Mouse (Mus musculus) forebrain, embryonic 14.5 days (tissue): ENCODE measurements around the gene Gm42417. TPM values are rescaled to one million over a fixed set of nuclear protein-coding genes. Genes with fewer than 3 reads are reported as not detected.

Experiments
- ATAC-seq: fragments of 200-750 bp; cut with Nextera tagmentation; 2 replicates; pipeline ENCODE4 v1.8.0; 2017; ENCODE audit warnings: mild to moderate bottlenecking, moderate library complexity
- DNase-seq: peaks from one replicate; pipeline ENCODE4 v3.0.0-alpha.2; 2015; ENCODE audit warnings: low spot score
- H3K27ac ChIP-seq: fragments of 300-500 bp; sonication (generic); 2 replicates; pipeline ENCODE4 v1.5.1; 2014; ENCODE audit warnings: low read depth, mild to moderate bottlenecking, control low read depth, low read length, moderate library complexity
- H3K27me3 ChIP-seq: fragments of 300-500 bp; sonication (generic); replicated peaks from 2 replicates; pipeline ENCODE4 v1.6.1; 2014; ENCODE audit warnings: low read length, control low read depth, mixed read lengths; ENCODE audit not compliant: control insufficient read depth, insufficient read depth
- H3K36me3 ChIP-seq: fragments of 300-500 bp; sonication (generic); 2 replicates; pipeline ENCODE4 v1.6.1; 2014; ENCODE audit warnings: low read length, control low read depth; ENCODE audit not compliant: control insufficient read depth, insufficient read depth
- H3K4me1 ChIP-seq: fragments of 300-500 bp; sonication (generic); 2 replicates; pipeline ENCODE4 v1.6.1; 2014; ENCODE audit warnings: antibody characterized with exemption, low read length, control low read depth; ENCODE audit not compliant: control insufficient read depth, insufficient read depth
- H3K4me2 ChIP-seq: fragments of 300-500 bp; sonication (generic); 2 replicates; pipeline ENCODE4 v1.6.1; 2014; ENCODE audit warnings: mild to moderate bottlenecking, control low read depth, low read length
- H3K4me3 ChIP-seq: fragments of 300-500 bp; sonication (generic); 2 replicates; pipeline ENCODE4 v1.5.1; 2014; ENCODE audit warnings: low read depth, low read length, control low read depth
- H3K9ac ChIP-seq: fragments of 300-500 bp; sonication (generic); 2 replicates; pipeline ENCODE4 v1.6.1; 2014; ENCODE audit warnings: mild to moderate bottlenecking, low read length, control low read depth, moderate library complexity
- H3K9me3 ChIP-seq: fragments of 300-500 bp; sonication (generic); replicated peaks from 2 replicates; pipeline ENCODE4 v1.6.1; 2016; ENCODE audit warnings: low read length, control low read depth, mixed read lengths; ENCODE audit not compliant: control insufficient read depth
- WGBS: fragments of 180-500 bp; shearing (Covaris S2); extraction: QIAGEN DNeasy Blood & Tissue Kit; methylation state at CpG from one replicate; pipeline ENCODE4 v1.1.7; 2014; 5-methylcytosine and 5-hydroxymethylcytosine counted together
- polyA plus RNA-seq: library from polyadenylated mRNA; unstranded; fragments of >200 nt; fragmentation: Nextera tagmentation; extraction: Ambion mirVana; gene quantifications from 2 replicates; pipeline ENCODE4 v1.2.1, GENCODE M21; 2014

Gm42417 gene
- polyA plus RNA-seq, 1 experiment from 2014 or later, result not detected

- peaks cover 75% of the 10 kb centered on the region for H3K36me3 ChIP-seq
Observed at GRCm38 (mm10) chr1:36552506-36552905, 13.3 kb upstream of the Gm42417 start.

GRCm38 (mm10) chr1:36551904-36552303, 12.7 kb upstream of the Gm42417 start:
- no peak overlapping the region for H3K4me2 ChIP-seq
- no peak overlapping the region for H3K9ac ChIP-seq
- no peak overlapping the region for H3K4me3 ChIP-seq
- ATAC-seq (no peak), DNase-seq (no peak)
- peaks cover 76% of the 10 kb centered on the region for H3K36me3 ChIP-seq
- H3K27me3 ChIP-seq, result no peaks in the 10 kb centered on the region
- WGBS, result 91% methylated on average over 17 of the region's 17 CpGs
- H3K9me3 ChIP-seq, result no peaks in the 10 kb centered on the region
- peaks cover 17% of the 10 kb centered on the region for H3K4me1 ChIP-seq
- no peak overlapping the region for H3K27ac ChIP-seq

More at GRCm38 (mm10) chr1:36552506-36552905, 13.3 kb upstream of the Gm42417 start:
- Histone ChIP-seq H3K4me2 (no peak overlapping the region), H3K27me3 (no peaks in the 10 kb centered on the region), H3K9ac (no peak overlapping the region), H3K4me1 (peaks cover 15% of the 10 kb centered on the region), H3K27ac (no peak overlapping the region), H3K9me3 (no peaks in the 10 kb centered on the region), H3K4me3 (no peak overlapping the region)
- DNase-seq, result no peak
- 78% methylated on average over 16 of the region's 16 CpGs for WGBS
- no peak for ATAC-seq

DNA sequence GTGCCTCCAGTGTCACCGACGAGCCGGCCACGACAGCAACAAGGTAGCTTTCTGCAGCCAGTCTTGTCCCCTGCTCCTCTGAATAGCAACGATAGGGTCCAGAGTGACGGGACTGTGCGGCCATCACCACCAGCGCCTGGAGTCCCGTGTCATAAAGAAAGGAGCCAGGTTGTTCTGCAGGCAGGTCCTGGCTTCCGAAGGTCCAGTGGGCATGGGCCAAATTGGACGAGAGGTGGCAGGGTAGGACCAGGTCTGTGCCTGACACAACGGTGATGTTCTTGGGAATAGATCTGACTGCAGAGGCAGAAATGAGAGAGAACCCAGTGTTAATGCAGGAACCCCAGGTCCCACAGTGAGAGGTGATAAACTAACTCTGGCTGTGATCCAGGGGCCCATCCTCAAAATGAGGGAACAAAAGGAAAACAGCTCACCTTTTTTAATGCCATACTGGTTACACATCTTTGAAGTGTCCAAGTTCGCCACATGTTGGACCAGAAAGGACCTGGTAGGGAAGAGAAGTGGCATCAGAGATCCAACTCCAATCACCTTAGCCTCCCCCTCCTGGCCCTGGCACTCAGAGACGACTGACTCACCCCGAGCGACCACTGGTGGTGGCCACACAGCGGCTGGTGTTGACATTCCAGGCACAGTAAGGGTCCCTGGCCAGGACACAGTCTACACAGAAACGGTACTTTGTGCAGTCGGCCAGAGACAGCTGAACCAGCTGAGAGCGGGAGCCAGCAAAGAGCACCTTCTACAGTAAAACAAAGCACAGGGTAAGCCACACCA, 11.0 kb upstream of the Gm42417 start:
- Histone ChIP-seq H3K4me1 (peaks cover 16% of the 10 kb centered on the region), H3K27me3 (no peaks in the 10 kb centered on the region), H3K9me3 (no peaks in the 10 kb centered on the region), H3K4me2 (no peak overlapping the region), H3K4me3 (no peak overlapping the region), H3K36me3 (peaks cover 76% of the 10 kb centered on the region), H3K27ac (no peak overlapping the region), H3K9ac (no peak overlapping the region)
- ATAC-seq, result no peak
- WGBS, result 78% methylated on average over 20 of the region's 20 CpGs
- DNase-seq, result no peak

- H3K9me3 ChIP-seq, result no peaks in the 10 kb centered on the region
- H3K27ac ChIP-seq, result no peak overlapping the region
- H3K4me2 ChIP-seq, result no peak overlapping the region
- ATAC-seq (no peak), DNase-seq (no peak)
- H3K27me3 ChIP-seq, result no peaks in the 10 kb centered on the region
- peaks cover 8% of the 10 kb centered on the region for H3K4me1 ChIP-seq
- WGBS, result 88% methylated on average over 18 of the region's 18 CpGs
- H3K9ac ChIP-seq, result no peak overlapping the region
- no peak overlapping the region for H3K4me3 ChIP-seq
- peaks cover 69% of the 10 kb centered on the region for H3K36me3 ChIP-seq
Observed at GRCm38 (mm10) chr1:36549491-36549890, 10.3 kb upstream of the Gm42417 start.

- H3K4me3 ChIP-seq, result no peak overlapping the region
- no peak for DNase-seq
- no peak overlapping the region for H3K4me2 ChIP-seq
- H3K9me3 ChIP-seq, result no peaks in the 10 kb centered on the region
- H3K27me3 ChIP-seq, result no peaks in the 10 kb centered on the region
- no peak overlapping the region for H3K27ac ChIP-seq
- H3K4me1 ChIP-seq, result peaks cover 8% of the 10 kb centered on the region
- no peak for ATAC-seq
- 64% methylated on average over 8 of the region's 8 CpGs for WGBS
- no peak overlapping the region; the same call in 1 of the 2 replicates for H3K9ac ChIP-seq
- H3K36me3 ChIP-seq, result peaks cover 62% of the 10 kb centered on the region
Observed at GRCm38 (mm10) chr1:36548771-36549170, 9.5 kb upstream of the Gm42417 start.

DNA sequence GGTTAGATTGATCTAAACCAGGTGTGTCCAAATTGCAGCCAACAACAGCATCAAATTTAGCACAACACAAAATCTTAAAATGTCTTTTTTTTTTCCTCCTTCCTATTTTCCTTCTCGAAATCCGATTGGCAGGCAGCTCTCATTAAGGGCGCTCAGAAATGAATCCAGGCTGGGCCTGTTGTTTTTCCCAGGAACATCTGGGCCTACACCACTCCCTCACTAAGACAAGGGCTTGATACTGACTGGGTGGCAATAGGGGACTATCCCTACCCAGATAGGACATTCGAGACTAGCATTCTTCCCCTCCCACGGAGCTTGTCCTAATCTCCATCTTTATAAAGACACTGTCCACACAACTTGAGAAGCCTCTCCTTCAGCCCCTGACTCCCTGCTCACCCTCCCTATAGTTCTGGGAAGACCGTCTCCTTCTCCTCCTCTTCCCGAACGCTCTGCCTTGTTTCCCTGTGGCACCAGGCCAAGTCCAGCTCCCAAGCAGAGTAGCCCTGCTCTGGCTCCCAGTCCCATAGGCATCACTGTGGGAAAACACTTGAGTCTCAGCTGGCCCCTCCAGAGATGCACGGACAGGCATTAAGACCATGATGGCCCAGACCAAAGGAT, 8.9 kb upstream of the Gm42417 start:
- Histone ChIP-seq H3K36me3 (peaks cover 55% of the 10 kb centered on the region), H3K9ac (no peak overlapping the region; the same call in 1 of the 2 replicates), H3K4me2 (0 out of 2 replicates have a peak overlapping the region, but pooled peaks have one; percentile 24), H3K27me3 (no peaks in the 10 kb centered on the region), H3K9me3 (no peaks in the 10 kb centered on the region), H3K4me3 (no peak overlapping the region), H3K27ac (peak overlapping the region; percentile 45; the same call in 1 of the 2 replicates), H3K4me1 (peaks cover 8% of the 10 kb centered on the region)
- WGBS, result 25% methylated on average over 9 of the region's 9 CpGs
- DNase-seq, result peak; percentile 51
- no peak for ATAC-seq

DNA sequence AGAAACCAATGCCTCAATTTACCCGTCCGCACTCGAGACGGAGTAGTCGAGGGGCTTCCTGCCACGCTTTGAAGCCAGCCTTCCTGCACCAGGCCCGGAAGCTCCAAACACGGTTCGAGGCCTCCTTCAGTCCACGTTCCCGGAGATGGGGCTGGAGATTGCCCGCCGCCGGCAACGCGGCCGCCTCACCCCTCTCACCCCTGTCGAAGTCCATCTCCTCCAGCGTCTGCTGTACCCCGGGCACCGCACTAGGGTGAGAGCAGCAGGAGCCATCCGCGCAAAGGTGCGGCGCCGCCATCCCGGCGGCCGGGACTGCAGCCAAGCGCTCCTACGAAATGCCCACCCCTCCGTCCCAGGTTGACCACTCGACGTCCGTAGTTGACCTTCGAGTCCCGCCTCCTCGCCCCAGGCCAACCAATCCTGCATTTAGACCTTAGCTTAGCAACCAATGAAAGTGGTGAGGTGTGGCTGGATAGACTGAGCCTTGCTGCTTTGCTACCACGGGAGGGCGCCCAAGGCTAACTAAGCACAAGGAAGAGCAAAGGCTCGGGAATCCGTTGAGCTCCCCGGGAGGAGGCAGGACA, 7.8 kb upstream of the Gm42417 start, which contains the start of gene Ankrd39:
TSS of gene Ankrd39 (minus strand) at position 558 of the 584 bp plus-strand sequence.
- WGBS, result under 1% methylated on average over 43 of the region's 43 CpGs
- ATAC-seq, result peak; percentile 97
- Histone ChIP-seq H3K27me3 (no peaks in the 10 kb centered on the region), H3K4me2 (peak within 1 kb of the TSS; percentile 78), H3K4me3 (peak within 1 kb of the TSS; percentile 60), H3K9ac (peak within 1 kb of the TSS; percentile 77), H3K36me3 (peaks cover 44% of the 10 kb centered on the region), H3K4me1 (peaks cover 8% of the 10 kb centered on the region), H3K27ac (peak within 1 kb of the TSS; percentile 45; the same call in 1 of the 2 replicates), H3K9me3 (no peaks in the 10 kb centered on the region)
- DNase-seq, result peak; percentile 99

DNA sequence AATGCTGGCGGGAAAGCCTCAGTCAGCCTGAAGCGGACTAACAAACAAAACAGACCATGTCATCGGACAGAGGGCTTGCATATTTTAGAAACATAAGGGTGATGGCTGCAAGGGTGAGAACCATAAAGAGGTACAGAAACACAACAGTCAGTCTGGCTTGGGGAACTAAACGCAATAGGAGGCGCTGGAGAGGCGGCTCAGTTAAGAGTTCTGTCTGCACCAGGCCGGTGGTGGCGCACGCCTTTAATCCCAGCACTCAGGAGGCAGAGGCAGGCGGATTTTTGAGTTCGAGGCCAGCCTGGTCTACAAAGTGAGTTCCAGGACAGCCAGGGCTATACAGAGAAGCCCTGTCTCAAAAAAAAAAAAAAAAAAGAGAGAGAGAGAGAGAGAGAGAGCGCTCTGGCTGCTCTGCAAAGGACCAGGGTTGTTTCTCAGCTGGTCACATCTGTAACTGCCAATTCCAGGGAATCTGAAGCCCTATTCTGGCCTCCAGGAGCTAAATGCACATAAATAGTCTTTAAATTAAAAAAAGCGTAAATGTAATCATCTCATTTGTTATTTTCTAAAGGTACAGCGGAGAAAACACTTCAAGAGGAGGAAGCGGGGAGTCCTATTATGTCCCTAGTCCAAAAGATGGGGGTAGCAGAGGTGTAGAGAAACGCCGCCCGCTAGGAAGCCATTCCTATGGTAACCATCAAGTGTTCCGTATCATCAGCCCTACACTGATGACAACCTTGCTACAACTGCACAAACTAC, 6.8 kb upstream of the Gm42417 start:
- H3K9ac ChIP-seq, result peak overlapping the region; percentile 77
- H3K9me3 ChIP-seq, result no peaks in the 10 kb centered on the region
- no peaks in the 10 kb centered on the region for H3K27me3 ChIP-seq
- peak overlapping the region; percentile 78 for H3K4me2 ChIP-seq
- H3K4me1 ChIP-seq, result peaks cover 8% of the 10 kb centered on the region
- no peak for DNase-seq
- peak overlapping the region; percentile 60 for H3K4me3 ChIP-seq
- 71% methylated on average over 19 of the region's 19 CpGs for WGBS
- H3K36me3 ChIP-seq, result peaks cover 39% of the 10 kb centered on the region
- ATAC-seq, result no peak
- H3K27ac ChIP-seq, result no peak overlapping the region
